Mouse (Mus musculus): ENCODE measurements at regions not wholly inside any gene's neighbourhood (a gene's known extent, or its start where the extent isn't known, plus 50 kb on each side); places are given as distances from the start of the nearest gene placed in this dataset.

DNA sequence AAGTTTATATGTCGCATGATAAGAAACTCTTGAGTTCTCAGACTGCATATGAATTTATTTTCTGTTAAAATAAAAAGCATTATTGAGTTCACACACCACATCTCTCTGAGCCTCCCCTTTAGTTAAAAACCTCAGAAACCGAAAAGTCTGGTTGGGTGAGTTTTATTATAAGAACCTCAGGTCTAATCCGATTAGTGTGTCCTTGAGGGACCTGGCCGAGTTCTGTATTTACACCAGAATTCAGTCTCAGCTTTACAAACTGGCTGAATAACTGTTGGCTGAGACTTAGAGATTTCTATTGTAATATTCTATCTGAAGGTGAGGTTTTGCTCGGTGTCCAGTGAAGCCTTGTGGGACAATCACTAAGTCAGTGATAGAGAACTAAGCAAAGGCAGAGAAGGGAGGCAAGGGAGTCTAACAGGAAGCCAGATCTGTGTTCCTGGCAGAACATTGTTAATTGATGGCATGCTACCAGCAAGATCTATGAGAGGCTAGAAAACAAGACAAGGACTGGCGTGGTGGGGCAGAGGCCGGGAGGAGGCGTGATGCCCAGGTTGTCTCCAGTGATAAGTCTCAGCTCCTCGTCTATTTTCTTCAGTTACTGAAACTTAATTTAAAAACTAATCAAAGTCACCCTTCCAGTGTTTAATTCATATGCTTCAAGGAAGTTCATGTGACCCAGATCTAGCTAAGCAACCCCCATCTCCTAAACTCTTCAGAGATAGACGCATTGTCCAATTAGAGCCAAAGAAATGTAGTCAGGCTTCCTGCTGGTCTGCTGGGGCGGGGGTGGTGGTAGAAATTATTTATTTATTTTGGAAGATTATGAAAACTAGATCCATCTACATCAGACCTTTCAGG is 171.8 kb upstream of the Fer start:
- no peak for TF ChIP-seq CTCF (IDR thresholded peaks at IDR 0.05; ENCODE audit: borderline replicate concordance, extremely low read depth, insufficient read depth, insufficient read length)
- TF ChIP-seq POLR2A (IDR thresholded peaks at IDR 0.05; ENCODE audit: borderline replicate concordance, extremely low read depth, insufficient read depth, insufficient read length, poor library complexity, severe bottlenecking): no peak

Measured in brain, embryonic 14.5 days (tissue).